Comparison of ENCODE assay signal across 8 mouse cellular contexts in the genomic region with DNA sequence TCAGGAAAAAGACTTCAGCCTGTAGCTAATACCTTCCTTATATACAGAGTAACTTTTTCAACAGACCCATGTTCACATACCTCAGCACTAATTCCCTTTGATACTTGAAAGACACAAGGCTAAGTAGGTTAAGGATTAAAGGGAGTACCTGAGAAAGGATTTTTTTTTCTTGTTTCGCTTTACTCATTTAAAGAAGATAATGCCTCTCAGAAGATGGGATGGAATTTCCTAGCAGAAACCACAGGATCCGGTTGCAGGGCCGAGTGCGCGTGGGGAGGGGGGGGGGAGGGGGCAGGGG.
DNase-seq lines count a peak whose midpoint lies in the region; ATAC-seq and TF ChIP-seq lines count a peak whose summit lies in the region.

No protein-coding gene starts in this region.

- ATAC-seq in heart, embryonic 13.5 days (ENCODE audit: extremely low read depth, insufficient number of reproducible peaks, low FRiP score, low TSS enrichment) = no peak
- no peak for ATAC-seq in midbrain, postnatal 0 days (ENCODE audit: low FRiP score)
- no peak for ATAC-seq in stomach, embryonic 16.5 days (ENCODE audit: insufficient read depth, low FRiP score)

- H3K4me1 ChIP-seq in heart, embryonic 13.5 days = peaks cover 7% of the 10 kb centered on the region; the same call in 1 of the 2 replicates
- peaks cover 18% of the 10 kb centered on the region for H3K4me1 ChIP-seq in midbrain, embryonic 10.5 days
- H3K4me1 ChIP-seq in midbrain, postnatal 0 days (ENCODE audit: insufficient read depth, low read length) = no peaks in the 10 kb centered on the region; the same call in 1 of the 2 replicates
- H3K4me1 ChIP-seq in limb, embryonic 10.5 days = peaks cover 6% of the 10 kb centered on the region; the same call in 1 of the 2 replicates
- no peaks in the 10 kb centered on the region for H3K4me1 ChIP-seq in stomach, embryonic 16.5 days (ENCODE audit: control insufficient read depth, insufficient read depth, low read length)

- WGBS in heart, embryonic 13.5 days = 21% methylated on average over 1 of the region's 5 CpGs
- 24% methylated on average over 1 of the region's 5 CpGs for WGBS in midbrain, embryonic 10.5 days
- WGBS in midbrain, postnatal 0 days = 27% methylated on average over 1 of the region's 5 CpGs
- WGBS in limb, embryonic 10.5 days = 23% methylated on average over 4 of the region's 5 CpGs
- 2% methylated on average over 3 of the region's 5 CpGs for WGBS in stomach, embryonic 16.5 days

- H3K9ac ChIP-seq in heart, embryonic 13.5 days = no peak overlapping the region
- no peak overlapping the region for H3K9ac ChIP-seq in midbrain, postnatal 0 days (replicated peaks; ENCODE audit: low read length, poor library complexity, severe bottlenecking)
- H3K9ac ChIP-seq in stomach, embryonic 16.5 days (ENCODE audit: low read length) = no peak overlapping the region

- H3K4me2 ChIP-seq in heart, embryonic 13.5 days = peak overlapping the region; percentile 72
- H3K4me2 ChIP-seq in midbrain, postnatal 0 days (ENCODE audit: low read depth, low read length, poor library complexity, severe bottlenecking) = no peak overlapping the region
- peak overlapping the region; percentile 49 for H3K4me2 ChIP-seq in stomach, embryonic 16.5 days (ENCODE audit: low read depth, low read length)

- no peaks in the 10 kb centered on the region for H3K36me3 ChIP-seq in heart, embryonic 13.5 days
- H3K36me3 ChIP-seq in midbrain, embryonic 10.5 days = no peaks in the 10 kb centered on the region
- no peaks in the 10 kb centered on the region for H3K36me3 ChIP-seq in midbrain, postnatal 0 days (ENCODE audit: insufficient read depth, low read length)
- no peaks in the 10 kb centered on the region for H3K36me3 ChIP-seq in limb, embryonic 10.5 days
- no peaks in the 10 kb centered on the region for H3K36me3 ChIP-seq in stomach, embryonic 16.5 days (ENCODE audit: control insufficient read depth, insufficient read depth, low read length)

- H3K27me3 ChIP-seq in heart, embryonic 13.5 days (replicated peaks) = no peaks in the 10 kb centered on the region
- H3K27me3 ChIP-seq in midbrain, embryonic 10.5 days (ENCODE audit: low read depth, poor library complexity, severe bottlenecking) = peaks cover 61% of the 10 kb centered on the region
- no peaks in the 10 kb centered on the region for H3K27me3 ChIP-seq in midbrain, postnatal 0 days (ENCODE audit: insufficient read depth, low read length)
- no peaks in the 10 kb centered on the region for H3K27me3 ChIP-seq in limb, embryonic 10.5 days (ENCODE audit: low read depth, poor library complexity, severe bottlenecking)
- H3K27me3 ChIP-seq in stomach, embryonic 16.5 days (ENCODE audit: control insufficient read depth, insufficient read depth, low read length) = no peaks in the 10 kb centered on the region

- H3K9me3 ChIP-seq in heart, embryonic 13.5 days = no peaks in the 10 kb centered on the region
- peaks cover 2% of the 10 kb centered on the region; the same call in 1 of the 2 replicates for H3K9me3 ChIP-seq in midbrain, embryonic 10.5 days (replicated peaks)
- H3K9me3 ChIP-seq in midbrain, postnatal 0 days (ENCODE audit: low read length) = no peaks in the 10 kb centered on the region
- no peaks in the 10 kb centered on the region for H3K9me3 ChIP-seq in limb, embryonic 10.5 days (replicated peaks)
- no peaks in the 10 kb centered on the region for H3K9me3 ChIP-seq in stomach, embryonic 16.5 days (replicated peaks; ENCODE audit: control insufficient read depth, low read length)

- H3K27ac ChIP-seq in heart, embryonic 13.5 days (replicated peaks) = no peak overlapping the region
- no peak overlapping the region for H3K27ac ChIP-seq in midbrain, embryonic 10.5 days (replicated peaks)
- no peak overlapping the region for H3K27ac ChIP-seq in midbrain, postnatal 0 days (ENCODE audit: low read depth, low read length)
- H3K27ac ChIP-seq in limb, embryonic 10.5 days = peak overlapping the region; percentile 80; the same call in 1 of the 2 replicates
- H3K27ac ChIP-seq in stomach, embryonic 16.5 days (ENCODE audit: low read length) = no peak overlapping the region

- DNase-seq in heart, postnatal 25 days (ENCODE audit: low spot score) = no peak
- DNase-seq in midbrain, embryonic 10.5 days (ENCODE audit: low spot score) = no peak
- DNase-seq in midbrain, postnatal 0 days (ENCODE audit: low spot score) = no peak
- DNase-seq in limb, embryonic 10.5 days (ENCODE audit: low spot score) = no peak
- no peak for DNase-seq in retina, embryonic 14.5 days (ENCODE audit: low spot score)
- DNase-seq in embryo, embryonic 10 days (ENCODE audit: low spot score) = no peak

- TF ChIP-seq CTCF in midbrain, postnatal 0 days (IDR thresholded peaks at IDR 0.05) = no peak

- intact Hi-C loops in heart, postnatal 25 days (cut with DNase I) = no loop called here

- no peak overlapping the region; the same call in 1 of the 2 replicates for H3K4me3 ChIP-seq in heart, embryonic 13.5 days
- H3K4me3 ChIP-seq in midbrain, embryonic 10.5 days = peak overlapping the region; percentile 41
- H3K4me3 ChIP-seq in midbrain, postnatal 0 days (ENCODE audit: low read depth, low read length) = no peak overlapping the region
- H3K4me3 ChIP-seq in limb, embryonic 10.5 days = peak overlapping the region; percentile 44
- no peak overlapping the region for H3K4me3 ChIP-seq in stomach, embryonic 16.5 days (replicated peaks; ENCODE audit: low read length)

Comparison
In these comparisons a context has a peak if more than half of its experiments do, and no peak if none do; other contexts are left out.
1. H3K4me3 ChIP-seq: peak in midbrain, embryonic 10.5 days (single experiment) and limb, embryonic 10.5 days (single experiment); none in heart, embryonic 13.5 days (single experiment), midbrain, postnatal 0 days (single experiment) and stomach, embryonic 16.5 days (single experiment).